Mouse (Mus musculus) adrenal gland, postnatal 10 days (tissue): ENCODE results near the gene Ddx52. TPM values are rescaled to one million over a fixed set of nuclear protein-coding genes. Genes with fewer than 3 reads are reported as not detected.

Experiments
- DNase-seq: peaks from one replicate; pipeline ENCODE4 v3.0.0; 2021; ENCODE audit warnings: mixed read lengths
- long read RNA-seq, 2 experiments: library from polyadenylated mRNA; stranded (forward); transcript quantifications; one replicate each; pipeline ENCODE4 v2.0.0; 2021
- total RNA-seq, 2 experiments: library from RNA; stranded (reverse); gene quantifications; 2 replicates each; pipeline ENCODE4 v1.2.3; 2021

Ddx52 gene
- 10 to 100 TPM; 18.3 to 18.6 TPM for total RNA-seq
- long read RNA-seq, experiment 1, transcript Ddx52-201 (15 exons, 3,194 nt), result major isoform, 11 of 22 reads
- long read RNA-seq, experiment 1, partial matches to known transcripts, result 10 of 22 reads
- long read RNA-seq, experiment 1, other reads (novel, unspliced or antisense), result 1 of 22 reads
- long read RNA-seq, experiment 2, transcript Ddx52-201 (15 exons, 3,194 nt), result major isoform, 13 of 14 reads
- long read RNA-seq, experiment 2, partial matches to known transcripts, result 0 of 14 reads
- long read RNA-seq, experiment 2, other reads (novel, unspliced or antisense), result 1 of 14 reads

- peak; percentile 93 for DNase-seq
Measured at GRCm38 (mm10) chr11:83941950-83942840, at the start of gene Ddx52. Gene Ddx52, plus strand, starts transcription at chr11:83942062.

- DNase-seq, result peak; percentile 75
Measured at GRCm38 (mm10) chr11:83893325-83893724, 48.5 kb upstream of the Ddx52 start.

GRCm38 (mm10) chr11:83896430-83897410 is 45.1 kb upstream of the Ddx52 start:
- DNase-seq, result no peak

- DNase-seq, result no peak
Measured at GRCm38 (mm10) chr11:83897569-83897968, 44.3 kb upstream of the Ddx52 start.

- DNase-seq, result no peak
Measured at GRCm38 (mm10) chr11:83902812-83903211, 39.0 kb upstream of the Ddx52 start.

- DNase-seq, result peak; percentile 39
Measured at GRCm38 (mm10) chr11:83905756-83906155, 36.1 kb upstream of the Ddx52 start.

DNA sequence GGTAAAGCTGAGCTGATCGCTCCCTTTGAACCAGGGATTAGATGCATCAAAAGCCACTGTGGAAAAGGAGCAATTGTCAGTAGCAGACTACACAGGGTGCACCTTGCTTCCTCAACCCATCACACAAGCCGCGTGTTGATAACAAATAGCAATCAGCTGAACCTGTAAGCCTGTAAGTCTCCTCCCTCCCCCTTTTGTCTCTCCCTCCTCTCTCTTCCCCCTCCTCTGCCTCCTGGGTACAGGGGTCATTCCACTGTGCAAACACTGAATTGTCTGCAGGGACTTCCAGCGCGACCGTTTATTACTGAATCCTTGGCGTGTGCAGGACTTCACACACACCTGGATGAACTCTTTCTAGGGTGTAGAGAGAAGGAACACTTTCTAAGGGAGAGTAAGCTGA is 33.5 kb upstream of the Ddx52 start:
- no peak for DNase-seq

GRCm38 (mm10) chr11:83913824-83914311 is 28.0 kb upstream of the Ddx52 start:
- no peak for DNase-seq

DNA sequence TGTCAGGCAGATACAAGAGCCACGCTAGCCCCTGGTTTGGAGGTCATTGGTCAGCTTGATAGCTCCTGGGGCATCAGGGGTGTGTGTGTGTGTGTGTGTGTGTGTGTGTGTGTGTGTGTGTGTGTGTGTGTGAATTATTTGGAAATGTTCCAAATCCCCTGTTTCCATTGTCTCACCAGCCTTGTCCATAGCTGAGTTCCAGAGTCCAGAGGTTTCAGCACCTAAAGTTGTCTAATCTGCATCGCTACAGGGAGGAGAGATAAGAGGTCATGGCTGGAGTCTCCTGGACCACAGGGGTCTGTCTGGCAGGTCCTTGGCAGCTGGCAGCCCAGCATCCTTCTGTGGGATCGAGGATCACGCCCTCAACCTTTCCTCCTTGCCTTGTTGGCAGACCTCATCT is 27.4 kb upstream of the Ddx52 start:
- no peak for DNase-seq

- no peak for DNase-seq
Measured at GRCm38 (mm10) chr11:83922600-83922999, 19.3 kb upstream of the Ddx52 start.

GRCm38 (mm10) chr11:83927097-83927496 is 14.8 kb upstream of the Ddx52 start:
- peak; percentile 36 for DNase-seq

DNA sequence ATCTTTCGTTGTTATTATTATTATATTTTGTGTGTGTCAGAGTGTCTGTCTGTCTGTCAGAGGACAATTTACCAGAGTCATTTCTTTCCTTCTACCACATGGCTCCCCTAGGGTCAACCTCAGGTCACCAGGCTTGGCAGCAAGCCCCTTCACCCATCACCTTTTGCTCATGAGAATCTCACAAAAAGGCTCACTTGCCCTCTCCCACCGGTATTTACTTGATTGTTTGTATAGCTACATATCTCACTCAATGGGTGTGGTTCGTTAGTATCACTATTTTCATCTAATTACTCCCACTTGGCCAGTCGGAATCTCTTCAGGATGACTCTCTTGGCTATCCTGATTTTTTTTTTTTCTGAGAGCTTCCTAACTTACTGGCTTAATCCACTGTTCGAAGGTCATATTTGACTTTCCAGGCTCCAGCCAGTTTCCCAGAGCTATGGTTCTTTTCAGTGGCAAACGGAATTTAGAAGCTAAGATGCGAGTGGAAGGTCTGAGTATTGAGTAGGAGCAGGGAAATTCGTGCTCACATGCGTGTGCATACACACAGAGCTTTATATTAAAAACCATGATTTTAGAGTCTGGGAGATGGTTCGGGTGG is 9.3 kb upstream of the Ddx52 start:
- DNase-seq, result no peak

- DNase-seq, result no peak
Measured at GRCm38 (mm10) chr11:83933376-83933775, 8.5 kb upstream of the Ddx52 start.

DNA sequence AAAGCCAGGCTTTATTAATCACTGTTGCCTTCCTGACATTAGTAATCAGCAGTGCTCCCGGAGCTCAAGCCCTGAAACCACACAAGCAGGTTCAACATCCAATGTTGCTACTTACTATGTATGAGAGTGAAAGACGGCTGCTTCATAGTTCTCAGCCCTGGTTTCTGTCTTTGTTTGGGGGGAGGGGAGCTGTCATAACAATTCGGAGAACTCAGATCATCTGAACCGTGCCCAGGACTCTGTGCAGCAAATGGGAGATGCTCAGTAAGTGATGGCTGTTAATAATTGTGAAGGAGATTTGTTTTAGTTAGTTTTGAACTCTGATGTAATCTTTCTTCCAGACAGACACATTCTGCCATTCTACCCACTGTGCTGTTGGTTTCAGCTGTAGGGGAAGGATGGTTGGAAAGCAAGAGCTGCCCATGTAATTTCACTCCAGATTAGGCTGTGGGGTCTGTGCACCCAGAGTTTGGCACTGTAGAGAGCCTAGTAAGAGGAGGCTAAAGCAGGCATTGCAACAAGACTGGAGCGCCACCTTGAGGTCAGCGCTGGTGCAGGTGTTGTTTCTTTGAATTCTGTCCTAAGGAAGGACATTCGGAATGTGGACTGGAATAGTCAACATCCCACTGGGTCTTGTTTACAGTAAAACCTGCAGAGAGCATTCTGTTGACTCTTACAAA is 5.7 kb upstream of the Ddx52 start:
- peak; percentile 86 for DNase-seq

DNA sequence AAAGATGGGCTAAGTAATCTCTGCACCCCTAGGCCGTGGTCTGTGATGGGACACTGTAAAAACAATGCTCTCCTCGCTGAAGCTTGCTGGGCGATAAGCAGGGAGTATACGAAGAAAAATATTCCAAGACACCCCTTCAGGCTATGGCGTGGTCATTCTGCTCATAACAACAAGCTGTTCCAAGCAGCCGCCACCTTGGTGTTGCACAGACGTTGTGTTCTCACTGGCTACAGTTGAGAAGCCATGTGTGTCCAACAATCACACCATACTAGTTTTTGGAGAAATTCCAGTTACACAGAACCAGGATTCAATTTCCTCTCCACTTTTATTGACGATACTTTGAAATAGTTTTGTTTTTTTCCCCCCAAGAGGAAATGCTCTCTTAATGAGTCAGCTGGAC is 3.3 kb upstream of the Ddx52 start:
- DNase-seq, result no peak

GRCm38 (mm10) chr11:83956822-83957221 is 15.0 kb downstream of the Ddx52 start:
- DNase-seq, result no peak

GRCm38 (mm10) chr11:83961983-83962382 is 20.1 kb downstream of the Ddx52 start:
- no peak for DNase-seq

- peak; percentile 96 for DNase-seq
Measured at GRCm38 (mm10) chr11:83963991-83964921, 22.4 kb downstream of the Ddx52 start, which contains the start of gene Synrg. Gene Synrg, plus strand, starts transcription at chr11:83964428.

- DNase-seq, result peak; percentile 18
Measured at GRCm38 (mm10) chr11:83967436-83968204, 25.8 kb downstream of the Ddx52 start.
